Mouse (Mus musculus) intestine, embryonic 16.5 days (tissue): Measurements from ENCODE around the gene Fam161b. TPM values are rescaled to one million over a fixed set of nuclear protein-coding genes. Genes with fewer than 3 reads are reported as not detected.

ENCODE experiments used
- ATAC-seq: fragments of 200-750 bp; cut with Nextera tagmentation; 2 replicates; pipeline ENCODE4 v1.8.0; 2017; ENCODE audit warnings: moderate TSS enrichment, moderate library complexity
- H3K27ac ChIP-seq: fragments of 300-500 bp; sonication (generic); 2 replicates; pipeline ENCODE4 v1.5.1; 2014; ENCODE audit warnings: mild to moderate bottlenecking, low read length
- H3K27me3 ChIP-seq: fragments of 300-500 bp; sonication (generic); replicated peaks from 2 replicates; pipeline ENCODE4 v1.6.1; 2014; ENCODE audit warnings: low read length, control low read depth, mixed read lengths; ENCODE audit not compliant: control insufficient read depth, insufficient read depth
- H3K36me3 ChIP-seq: fragments of 300-500 bp; sonication (generic); 2 replicates; pipeline ENCODE4 v1.6.1; 2014; ENCODE audit warnings: low read length, control low read depth; ENCODE audit not compliant: control insufficient read depth, insufficient read depth
- H3K4me1 ChIP-seq: fragments of 300-500 bp; sonication (generic); 2 replicates; pipeline ENCODE4 v1.6.1; 2014; ENCODE audit warnings: low read length, control low read depth, mixed read lengths; ENCODE audit not compliant: control insufficient read depth, insufficient read depth
- H3K4me2 ChIP-seq: fragments of 300-500 bp; sonication (generic); 2 replicates; pipeline ENCODE4 v1.6.1; 2014; ENCODE audit warnings: low read depth, low read length, control low read depth
- H3K4me3 ChIP-seq: fragments of 300-500 bp; sonication (generic); 2 replicates; pipeline ENCODE4 v1.5.1; 2014; ENCODE audit warnings: mild to moderate bottlenecking, low read length
- H3K9ac ChIP-seq: fragments of 300-500 bp; sonication (generic); 2 replicates; pipeline ENCODE4 v1.6.1; 2014; ENCODE audit warnings: low read depth, low read length
- H3K9me3 ChIP-seq: fragments of 300-500 bp; sonication (generic); 2 replicates; pipeline ENCODE4 v1.6.1; 2016; ENCODE audit warnings: low read length, control low read depth; ENCODE audit not compliant: control insufficient read depth
- WGBS: fragments of 180-500 bp; shearing (Covaris S2); extraction: QIAGEN DNeasy Blood & Tissue Kit; methylation state at CpG from one replicate; pipeline ENCODE4 v1.1.7; 2014; 5-methylcytosine and 5-hydroxymethylcytosine counted together
- polyA plus RNA-seq: library from polyadenylated mRNA; unstranded; fragments of >200 nt; fragmentation: Nextera tagmentation; extraction: Ambion mirVana; gene quantifications from 2 replicates; pipeline ENCODE4 v1.2.1, GENCODE M21; 2015

The Fam161b gene
- polyA plus RNA-seq, 1 experiment from 2014 or later = 2.3 TPM

DNA sequence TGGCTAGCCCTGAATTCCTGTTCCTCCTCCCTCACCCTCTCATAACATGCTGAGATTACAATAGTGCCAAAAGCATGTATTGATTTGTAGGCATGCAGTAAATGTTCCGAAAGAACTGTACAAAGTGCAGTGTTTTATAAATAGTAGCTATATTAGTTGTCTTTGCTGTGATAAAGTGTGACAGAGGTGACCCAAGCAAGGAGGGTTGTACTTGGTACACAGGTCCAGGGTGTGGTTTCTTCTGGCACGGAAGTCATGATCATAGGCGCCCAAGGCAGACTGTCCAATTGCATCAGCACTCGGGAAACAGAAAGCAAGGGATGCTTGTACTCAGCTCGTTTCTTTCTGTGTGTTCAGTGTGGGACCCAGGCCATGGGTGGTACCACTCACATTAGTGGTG is 57.5 kb downstream of the Fam161b start:
- Histone ChIP-seq H3K27ac (no peak overlapping the region), H3K9me3 (no peaks in the 10 kb centered on the region), H3K9ac (no peak overlapping the region), H3K4me1 (no peaks in the 10 kb centered on the region; the same call in 1 of the 2 replicates), H3K4me2 (no peak overlapping the region), H3K27me3 (no peaks in the 10 kb centered on the region), H3K36me3 (peaks cover 8% of the 10 kb centered on the region; the same call in 1 of the 2 replicates), H3K4me3 (no peak overlapping the region)
- 78% methylated on average over 5 of the region's 5 CpGs for WGBS
- peak; percentile 92 for ATAC-seq

DNA sequence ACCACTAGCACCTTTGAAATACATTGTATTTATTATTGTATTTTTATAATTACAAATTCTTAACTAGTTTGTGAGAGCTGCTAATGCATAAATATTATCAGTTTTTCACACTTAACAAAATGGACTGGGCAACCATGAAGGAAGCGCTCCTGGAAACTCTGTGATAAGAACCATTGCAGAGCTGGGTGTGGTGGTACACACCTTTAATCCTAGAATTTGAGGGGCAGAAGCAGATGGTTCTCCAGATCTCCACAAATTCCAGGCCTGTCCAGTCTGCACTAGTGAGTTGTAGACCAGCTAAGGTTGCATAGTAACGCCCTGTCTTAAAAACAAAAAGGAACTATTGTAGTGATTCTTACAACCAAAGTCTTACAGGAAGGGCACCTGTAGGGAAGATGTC is 62.4 kb downstream of the Fam161b start:
- Histone ChIP-seq H3K27me3 (no peaks in the 10 kb centered on the region), H3K27ac (no peak overlapping the region), H3K36me3 (0 out of 2 replicates have a peak, but pooled peaks cover 4% of the 10 kb centered on the region), H3K4me2 (no peak overlapping the region), H3K4me3 (no peak overlapping the region), H3K9ac (no peak overlapping the region), H3K9me3 (no peaks in the 10 kb centered on the region), H3K4me1 (no peaks in the 10 kb centered on the region)
- 96% methylated on average over 2 of the region's 2 CpGs for WGBS
- ATAC-seq = no peak

DNA sequence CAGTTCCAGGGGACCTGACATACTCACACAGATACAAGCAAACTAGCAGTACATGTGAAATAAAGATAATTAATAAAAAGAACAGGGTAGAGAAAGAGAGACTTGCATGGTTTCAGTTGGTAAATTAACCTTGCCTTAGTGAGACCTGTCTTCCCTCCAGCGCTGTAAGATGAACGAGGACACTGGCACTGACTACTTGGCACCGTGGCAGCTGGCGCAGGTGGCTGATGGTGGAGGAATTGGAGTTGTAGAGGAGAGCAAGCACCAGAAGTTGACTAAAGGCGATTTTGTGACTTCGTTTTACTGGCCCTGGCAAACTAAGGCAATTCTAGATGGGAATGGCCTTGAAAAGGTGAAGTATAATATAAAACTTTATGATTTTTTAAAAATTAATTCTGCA is 63.8 kb downstream of the Fam161b start:
- Histone ChIP-seq H3K27me3 (no peaks in the 10 kb centered on the region), H3K4me1 (no peaks in the 10 kb centered on the region), H3K27ac (no peak overlapping the region), H3K9me3 (no peaks in the 10 kb centered on the region), H3K4me3 (no peak overlapping the region), H3K9ac (no peak overlapping the region), H3K4me2 (no peak overlapping the region), H3K36me3 (0 out of 2 replicates have a peak, but pooled peaks cover 7% of the 10 kb centered on the region)
- 89% methylated on average over 6 of the region's 6 CpGs for WGBS
- no peak for ATAC-seq

Other genes starting within 250 kb of the Fam161b start
- gene Dnal1, start 247.5 kb downstream of the Fam161b start, polyA plus RNA-seq = 2.4 and 3.4 TPM in 2 replicates
- gene Pnma1, start 213.3 kb downstream of the Fam161b start, polyA plus RNA-seq = 0.34 and 0.67 TPM in 2 replicates
- gene Elmsan1, start 143.0 kb downstream of the Fam161b start, polyA plus RNA-seq = 6.3 and 6.7 TPM in 2 replicates
- 58.1 and 60.2 TPM in 2 replicates for gene Ptgr2, start 76.6 kb downstream of the Fam161b start, polyA plus RNA-seq
- gene Zfp410, start 45.0 kb downstream of the Fam161b start, polyA plus RNA-seq = 54.8 and 61.5 TPM in 2 replicates
- gene Coq6, start 176 bp downstream of the Fam161b start, polyA plus RNA-seq = 51.2 and 53.8 TPM in 2 replicates
- gene Entpd5, start 47.2 kb upstream of the Fam161b start, polyA plus RNA-seq = 53.0 and 60.2 TPM in 2 replicates
- 0.56 and 0.84 TPM in 2 replicates for gene Bbof1, start 47.2 kb upstream of the Fam161b start, polyA plus RNA-seq
- 20.0 and 23.3 TPM in 2 replicates for gene Rnf113a2, start 55.4 kb upstream of the Fam161b start, polyA plus RNA-seq
- gene Aldh6a1, start 89.2 kb upstream of the Fam161b start, polyA plus RNA-seq = 34.9 and 36.5 TPM in 2 replicates
- 13.9 and 14.7 TPM in 2 replicates for gene Lin52, start 89.6 kb upstream of the Fam161b start, polyA plus RNA-seq
- not detected in 2 replicates for gene Vsx2, start 207.9 kb upstream of the Fam161b start, polyA plus RNA-seq